Mouse (Mus musculus) frontal cortex, postnatal 36 days (tissue): Measurements from ENCODE around the gene A930033H14Rik.

ENCODE experiments used
- DNase-seq, 2 experiments: peaks; one replicate each; pipeline ENCODE4 v3.0.0; 2022; ENCODE audit warnings: low spot score in 2 of 2

The A930033H14Rik gene

GRCm38 (mm10) chr10:69237185-69237584, 24.3 kb upstream of the A930033H14Rik start:
- no peak for DNase-seq

- DNase-seq = no peak
These were observed 13.1 kb upstream of the A930033H14Rik start for GRCm38 (mm10) chr10:69225951-69226350.

GRCm38 (mm10) chr10:69225471-69225870, 12.6 kb upstream of the A930033H14Rik start:
- DNase-seq = no peak

GRCm38 (mm10) chr10:69224276-69224675, 11.4 kb upstream of the A930033H14Rik start:
- DNase-seq = no peak

- no peak for DNase-seq
These were observed 10.3 kb upstream of the A930033H14Rik start for GRCm38 (mm10) chr10:69223232-69223631.

GRCm38 (mm10) chr10:69221955-69222354, 9.1 kb upstream of the A930033H14Rik start:
- no peak for DNase-seq

- DNase-seq = no peak
These were observed 8.2 kb upstream of the A930033H14Rik start for GRCm38 (mm10) chr10:69221148-69221547.

GRCm38 (mm10) chr10:69220296-69220695, 7.4 kb upstream of the A930033H14Rik start:
- no peak for DNase-seq

- DNase-seq = no peak
These were observed 6.4 kb upstream of the A930033H14Rik start for GRCm38 (mm10) chr10:69219289-69219626.

- DNase-seq = no peak
These were observed 5.8 kb upstream of the A930033H14Rik start for GRCm38 (mm10) chr10:69218458-69219288.

- DNase-seq = no peak
These were observed 4.3 kb upstream of the A930033H14Rik start for GRCm38 (mm10) chr10:69217127-69217690.

GRCm38 (mm10) chr10:69213986-69214385, 1.1 kb upstream of the A930033H14Rik start:
- DNase-seq = no peak

GRCm38 (mm10) chr10:69213451-69213877, 566 bp upstream of the A930033H14Rik start:
- no peak for DNase-seq

- DNase-seq = peak; percentile 29 to 39
These were observed 922 bp downstream of the A930033H14Rik start for GRCm38 (mm10) chr10:69211976-69212375.

GRCm38 (mm10) chr10:69211560-69211959, 1.3 kb downstream of the A930033H14Rik start:
- no peak for DNase-seq

GRCm38 (mm10) chr10:69210659-69211058, 2.2 kb downstream of the A930033H14Rik start:
- DNase-seq = no peak

- no peak for DNase-seq
These were observed 2.9 kb downstream of the A930033H14Rik start for GRCm38 (mm10) chr10:69210006-69210405.

- no peak for DNase-seq
These were observed 4.2 kb downstream of the A930033H14Rik start for GRCm38 (mm10) chr10:69208705-69209104.

- no peak for DNase-seq
These were observed 4.8 kb downstream of the A930033H14Rik start for GRCm38 (mm10) chr10:69207981-69208630.

GRCm38 (mm10) chr10:69207481-69207880, 5.4 kb downstream of the A930033H14Rik start:
- no peak for DNase-seq

GRCm38 (mm10) chr10:69206081-69206480, 6.8 kb downstream of the A930033H14Rik start:
- no peak for DNase-seq

GRCm38 (mm10) chr10:69204677-69205400, 8.1 kb downstream of the A930033H14Rik start:
- DNase-seq = no peak
